Mouse (Mus musculus) embryonic facial prominence, embryonic 14.5 days (tissue): ENCODE data around the gene Bpifa2. TPM values are rescaled to one million over a fixed set of nuclear protein-coding genes. Genes with fewer than 3 reads are reported as not detected.

ENCODE experiments used
- polyA plus RNA-seq: library from polyadenylated mRNA; unstranded; fragments of >200 nt; fragmentation: Nextera tagmentation; extraction: Ambion mirVana; gene quantifications from 2 replicates; pipeline ENCODE4 v1.2.1, GENCODE M21; 2014

The Bpifa2 gene
- polyA plus RNA-seq, 1 experiment from 2014 or later, result 0.47 TPM

Other genes with a start within 250 kb of the Bpifa2 start
- gene Efcab8, start 228.3 kb upstream of the Bpifa2 start, polyA plus RNA-seq, result 0.11 TPM in 1 of 2 replicates, not detected in the other
- not detected in 2 replicates for gene Sun5, start 137.2 kb upstream of the Bpifa2 start, polyA plus RNA-seq
- not detected in 2 replicates for gene Bpifb2, start 133.2 kb upstream of the Bpifa2 start, polyA plus RNA-seq
- 0.16 TPM in 1 of 2 replicates, not detected in the other for gene Bpifb6, start 107.9 kb upstream of the Bpifa2 start, polyA plus RNA-seq
- gene Bpifb3, start 90.0 kb upstream of the Bpifa2 start, polyA plus RNA-seq, result 0.10 TPM in 1 of 2 replicates, not detected in the other
- 0.11 TPM in 1 of 2 replicates, not detected in the other for gene Bpifb4, start 70.1 kb upstream of the Bpifa2 start, polyA plus RNA-seq
- 0.13 TPM in 1 of 2 replicates, not detected in the other for gene Bpifa6, start 33.3 kb upstream of the Bpifa2 start, polyA plus RNA-seq
- not detected in 2 replicates for gene Bpifa3, start 122.1 kb downstream of the Bpifa2 start, polyA plus RNA-seq
- gene Bpifa1, start 134.6 kb downstream of the Bpifa2 start, polyA plus RNA-seq, result 92.3 and 176 TPM in 2 replicates
- not detected in 2 replicates for gene Bpifa5, start 154.3 kb downstream of the Bpifa2 start, polyA plus RNA-seq
- 0.14 TPM in 1 of 2 replicates, not detected in the other for gene Bpifb1, start 182.6 kb downstream of the Bpifa2 start, polyA plus RNA-seq
- 0.89 and 1.9 TPM in 2 replicates for gene Bpifb5, start 215.5 kb downstream of the Bpifa2 start, polyA plus RNA-seq
- gene Bpifb9a, start 249.6 kb downstream of the Bpifa2 start, polyA plus RNA-seq, result not detected in 2 replicates